Mouse (Mus musculus): ENCODE measurements around the gene Pias4.

GRCm38 (mm10) chr10:81162318-81162652 is 5.4 kb downstream of the Pias4 start:
- TF ChIP-seq GATA1 (IDR thresholded peaks at IDR 0.05; ENCODE audit: low read length) (no peak), TAL1 (IDR thresholded peaks at IDR 0.05; ENCODE audit: low read length) (no peak)
